Mouse (Mus musculus): ENCODE measurements at regions not wholly inside any gene's neighbourhood (a gene's known extent, or its start where the extent isn't known, plus 50 kb on each side); places are given as distances from the start of the nearest gene placed in this dataset.
A peak's percentile ranks its signal among the peaks of the same experiment; 100 is the strongest.

- 0 out of 2 replicates have a peak, but pooled peaks have one; percentile 8 for TF ChIP-seq CTCF (conservative IDR thresholded peaks at IDR 0.05; ENCODE audit: low read length)
- TF ChIP-seq POU5F1 (IDR thresholded peaks at IDR 0.05; ENCODE audit: borderline replicate concordance, low read length): no peak
Observed at GRCm38 (mm10) chrX:70713004-70713604, 236.1 kb upstream of the Tmem185a start.

Data from E14TG2a.4 (cell line).